Mouse (Mus musculus) limb, embryonic 12.5 days (tissue): ENCODE results near the gene Phb2. TPM values are rescaled to one million over a fixed set of nuclear protein-coding genes. Genes with fewer than 3 reads are reported as not detected.

ENCODE experiments used
- ATAC-seq: fragments of 200-750 bp; cut with Nextera tagmentation; 2 replicates; pipeline ENCODE4 v1.8.0; 2017; ENCODE audit warnings: low read depth, moderate TSS enrichment; ENCODE audit not compliant: insufficient number of reproducible peaks, insufficient read depth, low FRiP score, low TSS enrichment
- H3K27ac ChIP-seq: fragments of 300-500 bp; sonication (generic); 2 replicates; pipeline ENCODE4 v1.5.1; 2016; ENCODE audit warnings: mild to moderate bottlenecking, moderate library complexity
- H3K27me3 ChIP-seq: fragments of 300-500 bp; sonication (generic); 2 replicates; pipeline ENCODE4 v1.6.1; 2016; ENCODE audit warnings: mild to moderate bottlenecking, moderate library complexity
- H3K36me3 ChIP-seq: fragments of 300-500 bp; sonication (generic); 2 replicates; pipeline ENCODE4 v1.6.1; 2016; ENCODE audit warnings: mild to moderate bottlenecking, moderate library complexity
- H3K4me1 ChIP-seq: fragments of 300-500 bp; sonication (generic); replicated peaks from 2 replicates; pipeline ENCODE4 v1.6.1; 2016
- H3K4me2 ChIP-seq: fragments of 300-500 bp; sonication (generic); 2 replicates; pipeline ENCODE4 v1.6.1; 2016; ENCODE audit warnings: mild to moderate bottlenecking, moderate library complexity
- H3K4me3 ChIP-seq: fragments of 300-500 bp; sonication (generic); replicated peaks from 2 replicates; pipeline ENCODE4 v1.5.1; 2016; ENCODE audit warnings: mild to moderate bottlenecking
- H3K9ac ChIP-seq: fragments of 300-500 bp; sonication (generic); replicated peaks from 2 replicates; pipeline ENCODE4 v1.6.1; 2016; ENCODE audit warnings: mild to moderate bottlenecking, moderate library complexity
- H3K9me3 ChIP-seq: fragments of 300-500 bp; sonication (generic); 2 replicates; pipeline ENCODE4 v1.6.1; 2016; ENCODE audit warnings: mild to moderate bottlenecking, moderate library complexity
- WGBS: fragments of 180-500 bp; shearing (Covaris S2); methylation state at CpG from one replicate; pipeline ENCODE4 v1.1.7; 2016; 5-methylcytosine and 5-hydroxymethylcytosine counted together
- polyA plus RNA-seq: library from polyadenylated mRNA; unstranded; fragments of >200 nt; fragmentation: Nextera tagmentation; extraction: Ambion mirVana; gene quantifications from 2 replicates; pipeline ENCODE4 v1.2.1, GENCODE M21; 2016

The Phb2 gene
- polyA plus RNA-seq, 1 experiment from 2014 or later = 367 TPM

DNA sequence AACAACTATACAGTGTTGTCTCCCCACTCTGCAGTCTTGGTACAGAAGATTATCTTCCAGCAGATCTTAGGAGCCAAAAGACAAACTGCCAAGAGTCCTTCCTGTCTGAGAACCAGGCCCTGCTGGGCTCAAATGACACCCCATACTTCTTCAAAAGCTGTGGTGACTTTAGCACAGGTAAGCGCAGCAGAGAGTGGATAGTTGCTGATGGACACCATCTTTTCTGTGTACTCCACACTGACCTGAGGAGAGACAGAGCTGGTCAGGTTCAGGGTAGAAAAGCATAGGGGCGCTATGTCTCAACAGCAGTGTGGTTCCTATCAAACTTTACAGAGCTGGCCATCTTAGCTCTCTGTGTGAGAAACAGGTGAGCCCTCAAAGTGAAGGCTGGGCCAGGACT lies 7.7 kb upstream of the Phb2 start:
- H3K9me3 ChIP-seq = no peaks in the 10 kb centered on the region
- no peak for ATAC-seq
- H3K36me3 ChIP-seq = peaks cover 97% of the 10 kb centered on the region

DNA sequence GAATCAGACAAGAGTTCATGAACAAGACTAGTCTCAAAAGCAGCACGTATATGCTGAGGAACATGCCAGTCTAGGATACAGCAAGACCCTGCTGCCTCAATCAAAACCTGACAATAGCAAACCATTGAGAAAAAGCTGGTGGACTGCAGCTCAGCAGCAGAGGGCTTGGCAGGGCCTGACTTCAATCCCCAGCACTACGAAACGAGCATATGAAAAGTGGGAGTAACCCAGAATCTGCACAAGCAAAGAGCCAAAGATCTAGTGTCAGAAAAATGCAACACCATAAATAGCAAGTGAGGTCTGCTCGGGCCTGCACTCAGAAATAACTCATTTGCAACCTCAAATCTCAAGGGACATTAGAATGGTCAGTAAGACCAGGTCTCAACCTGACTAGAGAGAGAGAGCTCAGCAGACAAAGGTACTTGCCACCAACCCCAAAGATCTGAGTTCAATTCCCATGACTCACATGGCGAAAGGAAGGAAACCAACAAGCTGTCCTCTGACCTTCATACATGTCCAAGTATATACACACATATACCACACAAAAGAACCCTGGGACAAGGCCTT lies 6.0 kb upstream of the Phb2 start:
- H3K4me2 ChIP-seq = no peak overlapping the region
- H3K36me3 ChIP-seq = peaks cover 80% of the 10 kb centered on the region
- WGBS = 88% methylated on average over 5 of the region's 5 CpGs
- H3K27ac ChIP-seq = no peak overlapping the region
- H3K9ac ChIP-seq = no peak overlapping the region
- H3K4me1 ChIP-seq = peaks cover 16% of the 10 kb centered on the region
- ATAC-seq = no peak
- no peaks in the 10 kb centered on the region for H3K9me3 ChIP-seq
- H3K4me3 ChIP-seq = no peak overlapping the region
- H3K27me3 ChIP-seq = no peaks in the 10 kb centered on the region

More for the DNA sequence above, 7.7 kb upstream of the Phb2 start:
- Histone ChIP-seq H3K27ac (no peak overlapping the region), H3K4me1 (peaks cover under 1% of the 10 kb centered on the region; the same call in 1 of the 2 replicates), H3K9ac (no peak overlapping the region), H3K27me3 (no peaks in the 10 kb centered on the region), H3K4me2 (no peak overlapping the region), H3K4me3 (no peak overlapping the region)
- 93% methylated on average over 2 of the region's 2 CpGs for WGBS

DNA sequence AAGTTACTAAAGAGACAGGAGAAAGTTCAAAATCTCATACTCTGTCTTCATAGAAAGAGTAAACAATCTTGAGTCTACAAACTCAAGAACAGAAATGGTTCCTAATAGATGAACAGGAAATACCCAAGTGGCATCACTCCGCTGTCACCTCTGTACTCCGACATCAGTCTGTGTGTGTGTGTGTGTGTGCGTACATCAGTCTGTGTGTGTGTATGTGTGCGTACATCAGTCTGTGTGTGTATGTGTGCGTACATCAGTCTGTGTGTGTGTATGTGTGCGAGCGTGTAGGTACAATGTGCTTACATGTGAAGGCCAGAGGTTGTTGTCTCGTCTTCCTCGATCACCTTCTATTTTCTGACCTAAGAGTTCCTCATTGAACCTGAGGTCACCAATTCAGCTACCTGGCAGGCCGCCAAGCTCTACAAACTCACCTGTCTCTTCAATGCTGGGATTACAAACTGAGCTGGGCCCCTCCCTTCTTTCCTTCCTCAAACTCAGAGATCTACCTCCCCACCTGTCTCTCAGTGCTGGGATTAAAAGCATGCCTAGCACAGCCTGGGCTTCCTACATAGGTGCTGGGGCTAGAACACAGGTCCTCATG lies 3.7 kb upstream of the Phb2 start:
- Histone ChIP-seq H3K4me2 (no peak overlapping the region), H3K27me3 (no peaks in the 10 kb centered on the region), H3K9ac (no peak overlapping the region; the same call in 1 of the 2 replicates), H3K4me3 (no peak overlapping the region), H3K27ac (no peak overlapping the region), H3K4me1 (peaks cover 25% of the 10 kb centered on the region), H3K9me3 (no peaks in the 10 kb centered on the region), H3K36me3 (peaks cover 58% of the 10 kb centered on the region)
- WGBS = 94% methylated on average over 10 of the region's 10 CpGs
- ATAC-seq = no peak

DNA sequence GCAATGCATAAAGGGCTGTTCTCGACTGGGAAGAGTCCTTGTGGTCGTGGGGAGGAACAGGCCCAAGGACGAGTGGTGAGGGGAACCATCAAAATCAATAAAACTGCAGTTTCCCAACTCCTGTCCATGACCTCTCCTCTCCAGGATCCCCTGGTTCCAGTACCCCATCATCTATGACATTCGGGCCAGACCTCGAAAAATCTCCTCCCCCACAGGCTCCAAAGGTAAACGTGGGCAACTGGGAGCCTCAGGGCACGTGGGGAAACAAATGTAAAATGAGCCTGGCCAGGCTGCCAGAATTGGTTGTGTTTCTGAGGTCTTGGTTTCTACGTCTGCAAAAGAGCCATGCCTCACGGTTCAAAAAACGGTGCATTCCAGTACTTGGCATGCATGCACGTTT lies 782 bp downstream of the Phb2 start:
- no peak for ATAC-seq
- Histone ChIP-seq H3K4me3 (peak overlapping the region; percentile 95), H3K36me3 (peaks cover 61% of the 10 kb centered on the region), H3K9me3 (no peaks in the 10 kb centered on the region), H3K27ac (peak overlapping the region; percentile 85; the same call in 1 of the 2 replicates), H3K4me2 (peak overlapping the region; percentile 96), H3K9ac (peak overlapping the region; percentile 92), H3K27me3 (no peaks in the 10 kb centered on the region), H3K4me1 (peaks cover 32% of the 10 kb centered on the region)
- 14% methylated on average over 11 of the region's 11 CpGs for WGBS

DNA sequence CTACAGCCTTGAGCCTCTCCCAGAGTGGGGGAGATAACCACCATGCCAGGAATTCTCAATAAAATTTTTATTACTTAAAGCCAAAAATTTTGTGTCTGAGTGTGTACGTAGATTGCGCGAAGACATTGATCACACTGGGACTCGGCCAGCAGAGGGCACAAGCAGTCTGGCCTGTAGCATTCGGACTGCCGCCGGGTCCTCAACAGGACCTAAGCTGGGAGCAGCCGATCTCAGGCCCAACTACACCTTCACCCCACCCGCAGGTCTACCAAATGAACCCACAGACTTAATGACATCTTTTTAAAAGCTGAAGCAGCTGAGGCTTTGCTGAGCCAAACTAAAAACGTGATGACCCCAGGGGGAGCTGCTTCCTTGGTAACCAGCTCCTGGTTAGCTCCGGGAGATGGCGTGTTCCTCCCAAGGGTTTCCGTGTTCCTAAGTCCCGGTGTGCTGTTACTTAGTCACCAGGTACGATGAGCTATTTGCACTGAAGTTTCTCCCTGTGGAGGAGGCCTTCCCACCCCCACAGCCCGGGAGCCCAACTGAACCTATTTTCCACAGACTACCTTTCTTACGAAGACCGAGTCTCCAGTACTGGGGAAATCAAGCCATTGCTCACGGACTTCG lies 4.8 kb downstream of the Phb2 start:
- no peak overlapping the region for H3K27ac ChIP-seq
- H3K27me3 ChIP-seq = no peaks in the 10 kb centered on the region
- no peak overlapping the region for H3K4me3 ChIP-seq
- no peak for ATAC-seq
- H3K4me2 ChIP-seq = no peak overlapping the region
- H3K4me1 ChIP-seq = peaks cover 15% of the 10 kb centered on the region
- no peak overlapping the region for H3K9ac ChIP-seq
- 72% methylated on average over 20 of the region's 20 CpGs for WGBS
- peaks cover 45% of the 10 kb centered on the region for H3K36me3 ChIP-seq
- H3K9me3 ChIP-seq = no peaks in the 10 kb centered on the region

DNA sequence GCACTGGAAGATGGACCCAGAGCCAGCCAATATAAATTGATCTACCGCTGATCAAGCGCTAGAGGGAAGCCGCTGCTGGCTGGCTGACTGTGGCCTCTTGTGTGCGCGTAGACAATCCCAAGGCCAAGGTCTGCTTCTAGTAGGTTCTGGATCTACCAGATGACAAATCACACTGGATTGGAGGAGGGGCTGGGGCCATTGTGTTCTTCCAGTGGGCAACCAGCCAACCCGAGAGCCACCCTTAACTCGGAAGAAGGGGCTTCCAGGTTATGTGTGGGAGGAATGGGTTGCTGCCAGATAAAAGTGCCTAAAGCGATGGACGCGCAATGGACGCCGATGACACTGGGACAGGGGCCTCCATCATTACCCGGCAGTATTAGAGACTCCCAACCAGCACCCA lies 5.8 kb downstream of the Phb2 start:
- Histone ChIP-seq H3K9ac (no peak overlapping the region), H3K36me3 (peaks cover 45% of the 10 kb centered on the region), H3K4me3 (peak overlapping the region; percentile 19), H3K27me3 (no peaks in the 10 kb centered on the region), H3K4me2 (peak overlapping the region; percentile 20; the same call in 1 of the 2 replicates), H3K27ac (no peak overlapping the region), H3K4me1 (peaks cover 12% of the 10 kb centered on the region), H3K9me3 (no peaks in the 10 kb centered on the region)
- 78% methylated on average over 13 of the region's 13 CpGs for WGBS
- no peak for ATAC-seq

DNA sequence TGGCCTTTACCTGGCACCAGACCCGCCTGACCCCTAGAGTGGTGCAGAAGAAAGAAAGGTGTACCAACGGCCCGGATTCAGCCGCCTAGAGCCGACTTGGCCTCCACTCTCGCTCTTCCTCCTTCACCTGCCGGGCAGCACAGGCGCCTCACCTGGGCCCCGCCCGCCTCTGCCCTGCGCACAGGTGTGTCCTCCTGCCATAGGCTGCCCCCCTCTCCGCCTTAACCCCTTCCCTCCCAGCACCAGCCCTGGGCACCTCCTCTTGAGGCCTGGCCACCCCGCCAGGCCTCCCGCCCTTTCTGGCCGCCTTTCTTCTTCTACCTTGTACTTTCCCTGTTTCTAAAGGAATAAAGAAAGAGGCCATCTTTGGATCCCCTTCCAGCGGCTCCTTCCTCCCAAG lies 6.6 kb downstream of the Phb2 start:
- no peaks in the 10 kb centered on the region for H3K9me3 ChIP-seq
- no peak for ATAC-seq
- H3K36me3 ChIP-seq = peaks cover 41% of the 10 kb centered on the region
- 0 out of 2 replicates have a peak overlapping the region, but pooled peaks have one; percentile 40 for H3K9ac ChIP-seq
- peak overlapping the region; percentile 19 for H3K4me3 ChIP-seq
- no peaks in the 10 kb centered on the region for H3K27me3 ChIP-seq
- peaks cover 5% of the 10 kb centered on the region for H3K4me1 ChIP-seq
- WGBS = 62% methylated on average over 15 of the region's 16 CpGs
- no peak overlapping the region for H3K4me2 ChIP-seq
- H3K27ac ChIP-seq = 0 out of 2 replicates have a peak overlapping the region, but pooled peaks have one; percentile 12

DNA sequence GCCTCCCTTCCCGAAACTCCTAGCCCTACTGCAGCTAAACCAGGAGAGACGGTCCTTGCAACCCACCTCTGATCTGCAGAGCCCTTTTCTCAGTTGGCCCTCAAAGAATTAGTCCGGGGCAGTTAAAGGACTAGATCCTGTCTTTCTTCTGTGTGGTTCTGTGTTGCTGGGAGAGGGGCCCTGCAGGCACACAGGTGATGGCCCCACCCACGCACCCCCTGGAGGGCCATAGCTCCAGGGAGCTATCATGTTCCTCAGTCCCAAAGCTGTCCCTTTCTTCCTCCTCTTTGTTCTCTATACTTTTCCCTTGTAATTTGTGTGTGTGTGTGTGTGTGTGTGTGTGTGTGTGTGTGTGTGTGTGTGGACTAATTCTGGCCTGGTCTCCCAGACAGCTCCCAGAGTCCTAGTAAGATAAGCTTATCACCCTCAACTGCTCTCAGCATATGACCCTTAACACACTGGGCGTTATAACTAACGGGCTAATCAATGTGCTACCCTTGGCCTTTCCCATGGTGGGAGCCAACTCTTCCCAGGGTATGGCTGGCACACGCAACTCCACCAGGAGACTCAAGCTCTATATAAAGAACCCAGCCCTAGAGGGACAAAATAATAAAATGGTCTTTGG lies 7.3 kb downstream of the Phb2 start:
- ATAC-seq = no peak
- no peaks in the 10 kb centered on the region for H3K4me1 ChIP-seq
- H3K27ac ChIP-seq = 0 out of 2 replicates have a peak overlapping the region, but pooled peaks have one; percentile 12
- H3K27me3 ChIP-seq = no peaks in the 10 kb centered on the region
- H3K36me3 ChIP-seq = peaks cover 34% of the 10 kb centered on the region
- 64% methylated on average over 7 of the region's 7 CpGs for WGBS
- H3K9me3 ChIP-seq = no peaks in the 10 kb centered on the region
- no peak overlapping the region; the same call in 1 of the 2 replicates for H3K4me2 ChIP-seq
- H3K4me3 ChIP-seq = peak overlapping the region; percentile 19; the same call in 1 of the 2 replicates
- 0 out of 2 replicates have a peak overlapping the region, but pooled peaks have one; percentile 40 for H3K9ac ChIP-seq

DNA sequence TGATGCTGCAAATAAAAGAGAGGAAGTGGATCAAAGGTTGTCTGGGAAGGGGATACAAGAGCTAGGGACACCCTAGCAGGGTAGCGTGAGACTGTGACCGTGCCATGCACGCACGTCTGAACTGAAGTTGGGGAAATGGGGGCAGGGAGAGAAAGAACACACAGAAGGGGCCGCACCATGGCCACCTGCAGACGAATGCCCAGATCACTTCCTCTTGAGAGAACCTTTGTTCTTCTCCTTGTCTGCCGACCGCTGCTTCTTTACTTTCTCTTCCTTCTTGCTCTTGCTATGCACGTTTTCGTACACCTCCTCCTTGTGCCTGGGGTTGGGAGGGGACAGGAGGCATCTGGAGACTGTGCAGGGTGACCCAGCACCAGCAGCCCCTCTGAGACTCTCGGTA lies 8.8 kb downstream of the Phb2 start:
- H3K36me3 ChIP-seq = peaks cover 19% of the 10 kb centered on the region
- H3K4me1 ChIP-seq = no peaks in the 10 kb centered on the region
- no peaks in the 10 kb centered on the region for H3K9me3 ChIP-seq
- peak overlapping the region; percentile 27; the same call in 1 of the 2 replicates for H3K9ac ChIP-seq
- no peak overlapping the region for H3K27ac ChIP-seq
- 78% methylated on average over 11 of the region's 11 CpGs for WGBS
- H3K4me2 ChIP-seq = no peak overlapping the region
- H3K4me3 ChIP-seq = no peak overlapping the region
- no peaks in the 10 kb centered on the region for H3K27me3 ChIP-seq
- ATAC-seq = no peak

DNA sequence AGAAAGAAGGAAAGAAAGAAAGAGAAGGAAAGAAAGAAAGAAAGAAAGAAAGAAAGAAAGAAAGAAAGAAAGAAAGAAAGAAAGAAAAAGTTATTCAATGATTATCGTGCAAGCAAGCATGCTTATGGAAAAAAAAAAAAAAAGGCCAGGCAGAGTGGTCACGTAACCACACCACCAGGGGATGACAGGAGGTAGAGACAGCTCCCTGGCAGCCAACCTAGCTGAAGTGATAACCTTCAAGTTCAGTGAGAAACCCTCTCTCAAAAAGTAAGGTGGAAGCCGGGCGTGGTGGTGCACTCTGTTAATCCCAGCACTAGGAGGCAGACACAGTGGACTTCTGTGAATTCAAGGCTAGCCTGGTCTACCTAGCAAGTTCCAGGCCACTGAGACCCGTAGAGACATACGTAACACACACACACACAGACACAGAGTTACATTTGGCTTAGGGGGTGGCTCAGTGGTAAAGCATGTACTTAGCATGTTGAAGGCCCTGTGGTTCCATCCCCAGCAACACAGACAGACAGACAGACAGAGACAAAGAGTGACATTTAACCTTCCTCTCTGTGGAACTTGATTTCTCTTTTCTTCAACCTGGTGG lies 10.8 kb downstream of the Phb2 start:
- H3K9ac ChIP-seq = no peak overlapping the region
- H3K27me3 ChIP-seq = no peaks in the 10 kb centered on the region
- no peak overlapping the region for H3K27ac ChIP-seq
- no peaks in the 10 kb centered on the region for H3K4me1 ChIP-seq
- no peak overlapping the region for H3K4me3 ChIP-seq
- no peaks in the 10 kb centered on the region for H3K36me3 ChIP-seq
- H3K4me2 ChIP-seq = no peak overlapping the region
- no peak for ATAC-seq
- WGBS = 88% methylated on average over 6 of the region's 6 CpGs
- H3K9me3 ChIP-seq = no peaks in the 10 kb centered on the region

DNA sequence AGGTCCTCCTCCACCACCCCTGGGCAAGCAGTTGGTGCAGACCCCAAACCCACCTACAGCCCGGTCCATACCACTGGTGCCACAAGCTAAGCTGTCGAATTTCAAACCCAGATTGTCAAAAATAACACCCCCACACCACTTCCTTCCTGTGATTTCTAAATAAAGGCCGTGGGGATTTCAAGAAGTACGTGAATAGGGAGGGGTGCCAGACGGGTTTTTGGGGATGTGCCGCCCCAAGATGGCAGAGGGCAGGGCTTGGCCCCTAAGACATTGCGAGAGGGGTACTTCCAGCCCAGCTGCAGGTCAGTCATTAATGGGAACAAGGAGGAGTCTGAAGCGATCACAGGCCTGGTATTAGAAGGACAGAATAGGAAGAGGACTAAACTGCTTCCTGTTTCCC lies 11.4 kb downstream of the Phb2 start:
- Histone ChIP-seq H3K27ac (no peak overlapping the region), H3K4me1 (no peaks in the 10 kb centered on the region), H3K9me3 (no peaks in the 10 kb centered on the region), H3K27me3 (no peaks in the 10 kb centered on the region), H3K4me2 (no peak overlapping the region), H3K36me3 (no peaks in the 10 kb centered on the region), H3K4me3 (no peak overlapping the region), H3K9ac (no peak overlapping the region)
- no peak for ATAC-seq
- 72% methylated on average over 8 of the region's 8 CpGs for WGBS
